Mouse (Mus musculus): Measurements from ENCODE around the gene Plpp2. TPM values are rescaled to one million over a fixed set of nuclear protein-coding genes. Genes with fewer than 3 reads are reported as not detected.

Plpp2 gene
- polyA plus RNA-seq, 1 experiment, result 451 TPM

- Histone ChIP-seq H3K4me3 (ENCODE audit: low read depth, low read length) (no peak overlapping the region), H3K27me3 (ENCODE audit: control insufficient read depth, insufficient read depth, low read length) (no peaks in the 10 kb centered on the region), H3K4me1 (ENCODE audit: control insufficient read depth, insufficient read depth, insufficient read length, low read length) (peaks cover 10% of the 10 kb centered on the region), H3K27ac (ENCODE audit: insufficient read depth, low read depth, low read length) (no peak overlapping the region), H3K36me3 (ENCODE audit: control insufficient read depth, insufficient read depth, low read length) (peaks cover 22% of the 10 kb centered on the region)
- TF ChIP-seq CTCF (IDR thresholded peaks at IDR 0.05; ENCODE audit: extremely low read depth, insufficient read length, insufficient replicate concordance, low read depth, low read length), result no peak
- TF ChIP-seq POLR2A (IDR thresholded peaks at IDR 0.05; ENCODE audit: low read depth, low read length), result no peak
- 91% methylated on average over 2 of the region's 2 CpGs for WGBS
These were observed 4.2 kb upstream of the Plpp2 start for GRCm38 (mm10) chr10:79537781-79538180.

DNA sequence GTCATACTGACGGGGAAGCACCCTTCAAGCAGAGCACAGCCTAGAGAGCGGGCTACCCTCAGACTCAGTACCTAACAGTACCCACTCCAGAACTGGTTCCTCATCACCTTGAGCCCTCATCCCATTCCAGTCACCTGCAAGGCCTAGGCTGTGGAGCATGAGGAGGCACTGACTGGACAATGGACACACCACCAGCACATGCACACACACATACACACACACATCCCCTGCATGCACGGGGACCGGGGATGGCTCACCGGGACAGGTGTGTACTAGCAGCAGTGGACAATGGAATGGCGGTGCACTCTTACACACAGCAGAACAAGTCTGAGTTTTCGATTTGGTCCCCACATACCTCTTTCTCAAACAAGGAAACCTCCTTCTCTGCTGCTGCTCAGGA is 3.7 kb upstream of the Plpp2 start:
- WGBS, result 90% methylated on average over 7 of the region's 7 CpGs
- Histone ChIP-seq H3K4me3 (ENCODE audit: low read depth, low read length) (no peak overlapping the region), H3K36me3 (ENCODE audit: control insufficient read depth, insufficient read depth, low read length) (peaks cover 22% of the 10 kb centered on the region), H3K27me3 (ENCODE audit: control insufficient read depth, insufficient read depth, low read length) (no peaks in the 10 kb centered on the region), H3K27ac (ENCODE audit: insufficient read depth, low read depth, low read length) (no peak overlapping the region), H3K4me1 (ENCODE audit: control insufficient read depth, insufficient read depth, insufficient read length, low read length) (peaks cover 10% of the 10 kb centered on the region)
- TF ChIP-seq POLR2A (IDR thresholded peaks at IDR 0.05; ENCODE audit: low read depth, low read length) (no peak), CTCF (IDR thresholded peaks at IDR 0.05; ENCODE audit: extremely low read depth, insufficient read length, insufficient replicate concordance, low read depth, low read length) (no peak)

DNA sequence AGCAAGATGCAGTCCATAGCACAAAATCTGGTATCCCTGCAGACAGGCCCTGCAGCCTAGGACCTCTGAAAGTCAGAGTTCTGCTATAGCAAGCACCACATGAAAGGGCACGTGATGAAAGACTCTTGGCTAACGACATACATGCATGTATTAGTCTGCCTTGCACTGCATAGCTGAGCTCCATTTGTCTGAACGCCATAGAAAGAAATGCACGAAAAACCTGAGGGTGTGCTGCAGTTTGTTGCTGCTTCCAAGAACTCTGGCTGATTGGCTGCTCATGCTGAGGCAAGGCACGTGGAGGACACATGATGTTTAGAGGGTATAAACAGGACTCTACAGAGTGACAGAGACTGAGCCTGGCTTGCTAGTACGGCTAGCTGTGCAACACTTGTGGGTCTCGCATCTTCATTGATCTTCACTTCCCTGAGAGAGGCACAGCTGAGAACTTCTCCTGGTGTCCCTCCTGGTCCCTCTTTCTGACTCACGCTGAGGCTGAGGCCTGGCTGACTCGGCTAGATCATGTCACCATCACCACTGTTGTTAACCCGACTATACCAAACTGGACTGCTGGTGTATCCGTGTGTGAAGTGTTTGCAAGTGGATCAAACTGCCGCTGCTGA is 3.0 kb upstream of the Plpp2 start:
- Histone ChIP-seq H3K4me1 (ENCODE audit: control insufficient read depth, insufficient read depth, insufficient read length, low read length) (peaks cover 10% of the 10 kb centered on the region), H3K4me3 (ENCODE audit: low read depth, low read length) (no peak overlapping the region), H3K36me3 (ENCODE audit: control insufficient read depth, insufficient read depth, low read length) (peaks cover 18% of the 10 kb centered on the region), H3K27ac (ENCODE audit: insufficient read depth, low read depth, low read length) (no peak overlapping the region), H3K27me3 (ENCODE audit: control insufficient read depth, insufficient read depth, low read length) (no peaks in the 10 kb centered on the region)
- no peak for TF ChIP-seq CTCF (IDR thresholded peaks at IDR 0.05; ENCODE audit: extremely low read depth, insufficient read length, insufficient replicate concordance, low read depth, low read length)
- TF ChIP-seq POLR2A (IDR thresholded peaks at IDR 0.05; ENCODE audit: low read depth, low read length), result no peak
- 72% methylated on average over 12 of the region's 12 CpGs for WGBS

DNA sequence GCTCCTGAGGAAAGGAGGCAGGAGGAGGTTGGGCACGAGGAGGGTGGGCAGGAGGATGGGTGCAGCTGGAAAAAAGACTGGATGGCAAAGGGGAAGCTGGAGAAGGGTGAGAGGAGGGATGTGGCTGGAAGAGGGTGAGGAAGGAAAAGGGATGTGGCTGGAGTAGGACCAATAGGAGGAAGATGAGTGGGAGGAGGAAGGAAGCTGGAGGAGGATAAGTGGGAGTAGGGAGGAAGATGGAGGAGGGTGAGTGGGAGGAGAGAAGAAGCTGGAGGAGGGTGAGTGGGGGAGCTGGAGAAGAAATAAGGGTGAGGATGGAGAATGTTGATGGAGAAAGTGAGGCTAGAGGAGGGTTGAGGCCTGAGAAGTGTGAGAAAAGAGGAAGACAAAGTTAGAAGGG is 1.8 kb upstream of the Plpp2 start:
- no peak for TF ChIP-seq CTCF (IDR thresholded peaks at IDR 0.05; ENCODE audit: extremely low read depth, insufficient read length, insufficient replicate concordance, low read depth, low read length)
- TF ChIP-seq POLR2A (IDR thresholded peaks at IDR 0.05; ENCODE audit: low read depth, low read length), result no peak
- H3K4me3 ChIP-seq (ENCODE audit: low read depth, low read length), result no peak overlapping the region
- 61% methylated on average over 1 of the region's 1 CpGs for WGBS
- H3K36me3 ChIP-seq (ENCODE audit: control insufficient read depth, insufficient read depth, low read length), result peaks cover 12% of the 10 kb centered on the region
- no peak overlapping the region for H3K27ac ChIP-seq (ENCODE audit: insufficient read depth, low read depth, low read length)
- peaks cover 21% of the 10 kb centered on the region for H3K4me1 ChIP-seq (ENCODE audit: control insufficient read depth, insufficient read depth, insufficient read length, low read length)
- H3K27me3 ChIP-seq (ENCODE audit: control insufficient read depth, insufficient read depth, low read length), result no peaks in the 10 kb centered on the region

DNA sequence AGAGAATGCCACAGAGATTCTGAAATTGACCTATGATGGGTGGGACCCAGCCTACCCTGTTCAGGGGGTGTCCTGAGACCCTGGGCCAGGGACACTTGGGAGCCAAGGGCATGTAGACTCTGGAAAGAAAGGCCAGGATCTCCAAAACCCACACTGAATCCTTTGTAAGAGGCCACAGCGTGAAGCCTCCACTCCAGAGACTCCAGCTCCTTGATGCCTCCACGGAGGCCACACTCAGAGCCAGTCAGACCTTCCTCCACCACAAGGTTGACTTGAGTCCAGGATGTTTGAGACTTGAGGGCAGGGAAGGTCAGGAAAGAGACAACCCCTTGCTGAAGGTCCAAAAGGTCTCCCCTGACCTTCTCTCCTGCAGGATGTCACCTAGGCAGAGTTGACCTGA is 830 bp upstream of the Plpp2 start:
- no peak for TF ChIP-seq POLR2A (IDR thresholded peaks at IDR 0.05; ENCODE audit: low read depth, low read length)
- TF ChIP-seq CTCF (IDR thresholded peaks at IDR 0.05; ENCODE audit: extremely low read depth, insufficient read length, insufficient replicate concordance, low read depth, low read length), result no peak
- 88% methylated on average over 2 of the region's 2 CpGs for WGBS

DNA sequence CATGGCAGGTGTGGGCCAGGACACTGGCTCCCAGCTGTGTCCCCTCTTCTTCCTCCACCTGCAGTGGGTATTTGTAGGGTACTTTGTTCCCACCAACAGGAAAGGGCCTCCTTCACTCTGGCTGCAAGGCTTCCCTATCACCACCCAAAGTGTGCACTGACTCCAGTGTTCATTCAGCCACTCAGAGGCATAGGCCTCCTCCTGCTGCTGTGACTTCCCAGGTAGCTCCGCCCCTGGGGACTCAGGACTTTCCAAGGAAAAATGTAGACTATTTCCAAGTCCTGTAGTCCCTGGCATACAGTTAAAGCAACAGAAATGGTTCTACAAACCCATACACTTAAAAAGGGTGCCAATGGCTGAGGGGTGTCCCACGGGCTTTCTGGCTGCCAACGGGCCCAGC is 918 bp downstream of the Plpp2 start:
- Histone ChIP-seq H3K27me3 (ENCODE audit: control insufficient read depth, insufficient read depth, low read length) (no peaks in the 10 kb centered on the region), H3K4me3 (ENCODE audit: low read depth, low read length) (peak overlapping the region; percentile 76), H3K36me3 (ENCODE audit: control insufficient read depth, insufficient read depth, low read length) (peaks cover 20% of the 10 kb centered on the region), H3K4me1 (ENCODE audit: control insufficient read depth, insufficient read depth, insufficient read length, low read length) (peaks cover 26% of the 10 kb centered on the region), H3K27ac (ENCODE audit: insufficient read depth, low read depth, low read length) (peak overlapping the region; percentile 99)
- 15% methylated on average over 3 of the region's 3 CpGs for WGBS
- TF ChIP-seq POLR2A (IDR thresholded peaks at IDR 0.05; ENCODE audit: low read depth, low read length), result no peak
- no peak for TF ChIP-seq CTCF (IDR thresholded peaks at IDR 0.05; ENCODE audit: extremely low read depth, insufficient read length, insufficient replicate concordance, low read depth, low read length)

More for the DNA sequence above, 830 bp upstream of the Plpp2 start:
- Histone ChIP-seq H3K27me3 (ENCODE audit: control insufficient read depth, insufficient read depth, low read length) (no peaks in the 10 kb centered on the region), H3K4me1 (ENCODE audit: control insufficient read depth, insufficient read depth, insufficient read length, low read length) (peaks cover 26% of the 10 kb centered on the region), H3K27ac (ENCODE audit: insufficient read depth, low read depth, low read length) (peak overlapping the region; percentile 83), H3K36me3 (ENCODE audit: control insufficient read depth, insufficient read depth, low read length) (peaks cover 14% of the 10 kb centered on the region), H3K4me3 (ENCODE audit: low read depth, low read length) (no peak overlapping the region)

GRCm38 (mm10) chr10:79531593-79531992 is 2.0 kb downstream of the Plpp2 start:
- Histone ChIP-seq H3K36me3 (ENCODE audit: control insufficient read depth, insufficient read depth, low read length) (peaks cover 31% of the 10 kb centered on the region), H3K4me3 (ENCODE audit: low read depth, low read length) (peak overlapping the region; percentile 76)
- WGBS, result 40% methylated on average over 3 of the region's 3 CpGs

More at GRCm38 (mm10) chr10:79531593-79531992, 2.0 kb downstream of the Plpp2 start:
- Histone ChIP-seq H3K4me1 (ENCODE audit: control insufficient read depth, insufficient read depth, insufficient read length, low read length) (peaks cover 28% of the 10 kb centered on the region), H3K27ac (ENCODE audit: insufficient read depth, low read depth, low read length) (peak overlapping the region; percentile 64), H3K27me3 (ENCODE audit: control insufficient read depth, insufficient read depth, low read length) (no peaks in the 10 kb centered on the region)
- no peak for TF ChIP-seq POLR2A (IDR thresholded peaks at IDR 0.05; ENCODE audit: low read depth, low read length)
- no peak for TF ChIP-seq CTCF (IDR thresholded peaks at IDR 0.05; ENCODE audit: extremely low read depth, insufficient read length, insufficient replicate concordance, low read depth, low read length)

Measured in small intestine, adult 2 months (tissue).